Mouse (Mus musculus): ENCODE data around the gene Ccdc162. TPM values are rescaled to one million over a fixed set of nuclear protein-coding genes. Genes with fewer than 3 reads are reported as not detected.
"Not testable (repeated sequence)": the region's sequence is repeated elsewhere in the genome, so short reads cannot be mapped to it uniquely, and the experiment has no call there.

Gene Ccdc162
- total and polyA plus RNA-seq, 2 experiments from 2014 or later = 1.2 to 3.2 TPM

GRCm38 (mm10) chr10:41674362-41674761 is 42.1 kb downstream of the Ccdc162 start:
- H3K4me2 ChIP-seq (ENCODE audit: low read depth) = no peak overlapping the region
- no peaks in the 10 kb centered on the region for H3K27me3 ChIP-seq (ENCODE audit: insufficient read depth, low read length)
- H3K4me1 ChIP-seq (ENCODE audit: insufficient read depth) = no peaks in the 10 kb centered on the region
- ATAC-seq (no peak), DNase-seq (no peak)
- no peak overlapping the region for H3K27ac ChIP-seq (ENCODE audit: low read depth, low read length)
- no peaks in the 10 kb centered on the region for H3K9me3 ChIP-seq (ENCODE audit: low read length)
- 74% methylated on average over 3 of the region's 3 CpGs for WGBS
- no peak overlapping the region for H3K4me3 ChIP-seq (ENCODE audit: low read depth, low read length)
- no peak for TF ChIP-seq CTCF (IDR thresholded peaks at IDR 0.05; ENCODE audit: low read depth)
- no peak overlapping the region for H3K9ac ChIP-seq
- H3K36me3 ChIP-seq (ENCODE audit: insufficient read depth) = no peaks in the 10 kb centered on the region

GRCm38 (mm10) chr10:41670196-41670595 is 46.2 kb downstream of the Ccdc162 start:
- 84% methylated on average over 5 of the region's 5 CpGs for WGBS
- ATAC-seq = no peak
- Histone ChIP-seq H3K9ac (no peak overlapping the region), H3K4me1 (ENCODE audit: insufficient read depth) (no peaks in the 10 kb centered on the region), H3K4me2 (ENCODE audit: low read depth) (no peak overlapping the region), H3K4me3 (ENCODE audit: low read depth, low read length) (no peak overlapping the region), H3K9me3 (ENCODE audit: low read length) (0 out of 2 replicates have a peak, but pooled peaks cover 3% of the 10 kb centered on the region), H3K36me3 (ENCODE audit: insufficient read depth) (no peaks in the 10 kb centered on the region), H3K27me3 (ENCODE audit: insufficient read depth, low read length) (no peaks in the 10 kb centered on the region), H3K27ac (ENCODE audit: low read depth, low read length) (no peak overlapping the region)
- DNase-seq = no peak
- no peak for TF ChIP-seq CTCF (IDR thresholded peaks at IDR 0.05; ENCODE audit: low read depth)

GRCm38 (mm10) chr10:41665498-41665897 is 50.9 kb downstream of the Ccdc162 start:
- no peak for ATAC-seq
- H3K4me2 ChIP-seq (ENCODE audit: low read depth) = no peak overlapping the region
- H3K27me3 ChIP-seq (ENCODE audit: insufficient read depth, low read length) = no peaks in the 10 kb centered on the region
- no peaks in the 10 kb centered on the region for H3K36me3 ChIP-seq (ENCODE audit: insufficient read depth)
- 86% methylated on average over 1 of the region's 1 CpGs for WGBS
- H3K4me1 ChIP-seq (ENCODE audit: insufficient read depth) = no peaks in the 10 kb centered on the region
- 0 out of 2 replicates have a peak, but pooled peaks cover 3% of the 10 kb centered on the region for H3K9me3 ChIP-seq (ENCODE audit: low read length)
- no peak for DNase-seq
- no peak overlapping the region for H3K27ac ChIP-seq (ENCODE audit: low read depth, low read length)
- TF ChIP-seq CTCF (IDR thresholded peaks at IDR 0.05; ENCODE audit: low read depth) = no peak
- H3K4me3 ChIP-seq (ENCODE audit: low read depth, low read length) = no peak overlapping the region
- H3K9ac ChIP-seq = no peak overlapping the region

- not testable (repeated sequence) for ATAC-seq; H3K27ac ChIP-seq (ENCODE audit: low read depth, low read length); DNase-seq; H3K9me3 ChIP-seq (ENCODE audit: low read length); H3K9ac ChIP-seq; H3K4me2 ChIP-seq (ENCODE audit: low read depth); H3K4me1 ChIP-seq (ENCODE audit: insufficient read depth); H3K27me3 ChIP-seq (ENCODE audit: insufficient read depth, low read length); H3K4me3 ChIP-seq (ENCODE audit: low read depth, low read length); H3K36me3 ChIP-seq (ENCODE audit: insufficient read depth)
- 90% methylated on average over 6 of the region's 6 CpGs for WGBS
Measured at GRCm38 (mm10) chr10:41659671-41660070, 56.8 kb downstream of the Ccdc162 start.

- not testable (repeated sequence) for H3K4me3 ChIP-seq (ENCODE audit: low read depth, low read length); H3K4me2 ChIP-seq (ENCODE audit: low read depth); H3K27me3 ChIP-seq (ENCODE audit: insufficient read depth, low read length); ATAC-seq; H3K27ac ChIP-seq (ENCODE audit: low read depth, low read length); H3K9ac ChIP-seq; H3K36me3 ChIP-seq (ENCODE audit: insufficient read depth); DNase-seq; H3K4me1 ChIP-seq (ENCODE audit: insufficient read depth); H3K9me3 ChIP-seq (ENCODE audit: low read length)
Measured at GRCm38 (mm10) chr10:41655684-41656083, 60.8 kb downstream of the Ccdc162 start.

GRCm38 (mm10) chr10:41652988-41653387 is 63.4 kb downstream of the Ccdc162 start:
- WGBS = 78% methylated on average over 7 of the region's 7 CpGs
- no peaks in the 10 kb centered on the region for H3K27me3 ChIP-seq (ENCODE audit: insufficient read depth, low read length)
- H3K36me3 ChIP-seq (ENCODE audit: insufficient read depth) = no peaks in the 10 kb centered on the region
- no peak for ATAC-seq
- H3K4me2 ChIP-seq (ENCODE audit: low read depth) = no peak overlapping the region
- H3K4me1 ChIP-seq (ENCODE audit: insufficient read depth) = no peaks in the 10 kb centered on the region
- H3K9ac ChIP-seq = no peak overlapping the region
- no peak for DNase-seq
- no peak overlapping the region for H3K27ac ChIP-seq (ENCODE audit: low read depth, low read length)
- H3K4me3 ChIP-seq (ENCODE audit: low read depth, low read length) = no peak overlapping the region
- TF ChIP-seq CTCF (IDR thresholded peaks at IDR 0.05; ENCODE audit: low read depth) = no peak
- H3K9me3 ChIP-seq (ENCODE audit: low read length) = no peaks in the 10 kb centered on the region

GRCm38 (mm10) chr10:41652094-41652775 is 64.2 kb downstream of the Ccdc162 start:
- no peak for TF ChIP-seq CTCF (IDR thresholded peaks at IDR 0.05; ENCODE audit: low read depth)
- Histone ChIP-seq H3K27me3 (ENCODE audit: insufficient read depth, low read length) (no peaks in the 10 kb centered on the region), H3K9ac (no peak overlapping the region), H3K27ac (ENCODE audit: low read depth, low read length) (no peak overlapping the region), H3K4me3 (ENCODE audit: low read depth, low read length) (no peak overlapping the region), H3K4me2 (ENCODE audit: low read depth) (no peak overlapping the region), H3K9me3 (ENCODE audit: low read length) (no peaks in the 10 kb centered on the region), H3K4me1 (ENCODE audit: insufficient read depth) (no peaks in the 10 kb centered on the region), H3K36me3 (ENCODE audit: insufficient read depth) (no peaks in the 10 kb centered on the region)
- whole genome bisulfite sequencing = 36% methylated on average over 6 of the region's 6 CpGs
- DNase-seq = no peak
- 0 out of 2 replicates have a peak, but pooled peaks have one; percentile 18 for ATAC-seq

Data from forebrain, postnatal 0 days (tissue).